Mouse (Mus musculus) left cerebral cortex, postnatal 25 days (tissue): ENCODE measurements around the gene Fmo6. TPM values are rescaled to one million over a fixed set of nuclear protein-coding genes. Genes with fewer than 3 reads are reported as not detected.

ENCODE experiments used
- total RNA-seq, 2 experiments: library from RNA; stranded (reverse); gene quantifications; 2 replicates each; pipeline ENCODE4 v1.2.3; 2021

The Fmo6 gene
- total RNA-seq, 2 experiments from 2014 or later = not detected

Other genes starting within 250 kb of the Fmo6 start
- gene Prrc2c, start 197.0 kb downstream of the Fmo6 start, total RNA-seq = 100 to 1,000 TPM; 190 to 226 TPM
- gene Fmo4, start 123.5 kb downstream of the Fmo6 start, total RNA-seq = not detected
- 10 to 100 TPM; 11.4 to 16.4 TPM for gene Fmo1, start 70.9 kb downstream of the Fmo6 start, total RNA-seq
- 1 to 10 TPM; 2.0 to 4.1 TPM for gene Fmo2, start 38.8 kb downstream of the Fmo6 start, total RNA-seq
- gene Fmo3, start 47.0 kb upstream of the Fmo6 start, total RNA-seq = not detected
- not detected for gene Mroh9, start 148.2 kb upstream of the Fmo6 start, total RNA-seq